Mouse (Mus musculus) thymus, postnatal 0 days (tissue): ENCODE results near the gene Prkag2. TPM values are rescaled to one million over a fixed set of nuclear protein-coding genes. Genes with fewer than 3 reads are reported as not detected.

Source experiments
- DNase-seq: peaks from one replicate; pipeline ENCODE4 v3.0.0-alpha.2; 2015; ENCODE audit warnings: low spot score
- polyA plus RNA-seq: library from polyadenylated mRNA; unstranded; fragments of >200 nt; fragmentation: Nextera tagmentation; extraction: Ambion mirVana; gene quantifications from 2 replicates; pipeline ENCODE4 v1.2.1, GENCODE M21; 2015

Prkag2 gene
- 31.2 and 34.9 TPM in 2 replicates for polyA plus RNA-seq

DNA sequence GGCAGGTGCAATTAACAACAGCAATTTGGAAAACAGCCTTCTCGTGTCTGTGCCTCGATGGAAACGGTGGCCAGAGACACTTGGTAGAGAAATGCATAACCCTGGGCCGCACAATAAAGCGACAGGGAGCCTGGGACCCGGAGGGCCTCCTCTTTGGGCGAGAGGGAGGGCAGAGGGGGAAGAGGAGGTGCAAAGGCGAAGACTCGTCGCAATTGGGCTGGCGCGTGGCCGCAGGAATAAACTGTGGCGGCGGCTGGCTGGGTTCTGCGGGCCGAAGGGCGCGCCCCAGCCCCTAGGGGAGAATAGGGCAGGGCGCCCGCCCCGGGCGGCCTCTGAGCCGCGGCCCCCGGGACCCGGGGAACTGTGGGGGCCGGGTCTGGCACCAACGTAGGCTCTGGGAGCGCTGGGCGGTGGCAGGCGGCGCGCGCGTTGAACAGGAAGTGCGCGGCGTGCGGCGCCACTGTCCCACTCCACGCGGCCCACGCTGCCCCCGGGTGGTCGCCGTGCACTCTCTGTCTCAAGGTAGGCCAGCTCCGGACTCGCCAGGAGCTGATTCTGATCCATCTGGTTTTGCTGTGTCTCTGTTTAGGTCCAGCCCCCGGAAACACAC, at the start of gene Prkag2:
TSS of gene Prkag2 (minus strand) at position 127 of the 610 bp plus-strand sequence.
- peak; percentile 48 for DNase-seq

DNA sequence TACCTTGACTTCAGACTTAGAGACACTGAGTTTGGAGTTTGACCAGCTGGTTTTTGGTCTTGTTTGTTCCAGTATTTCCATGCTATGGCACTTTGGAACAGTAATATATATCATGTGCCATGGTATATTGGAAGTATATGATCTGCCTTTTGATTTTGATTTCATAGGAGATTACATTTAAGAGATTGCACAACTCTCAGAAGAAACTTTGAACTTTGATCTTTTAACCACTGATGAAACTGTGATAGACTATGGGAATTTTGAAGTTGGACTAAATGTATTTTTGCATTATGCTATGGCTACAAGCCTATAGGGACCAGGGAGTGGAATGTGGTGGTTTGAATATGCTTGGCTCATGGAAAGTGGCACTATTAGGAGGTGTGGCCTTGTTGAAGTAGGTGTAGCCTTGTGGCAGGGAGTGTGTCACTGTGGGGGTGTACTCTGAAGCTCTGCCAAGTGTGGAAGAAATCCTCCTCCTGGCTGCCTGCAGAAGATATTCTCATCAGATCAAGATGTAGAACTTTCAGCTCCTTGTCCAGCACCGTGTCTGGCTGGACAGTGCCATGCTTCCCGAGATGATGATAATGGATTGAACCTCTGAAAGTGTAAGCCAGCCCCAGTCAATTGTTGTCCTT, 49.0 kb upstream of the Prkag2 start:
- no peak for DNase-seq

DNA sequence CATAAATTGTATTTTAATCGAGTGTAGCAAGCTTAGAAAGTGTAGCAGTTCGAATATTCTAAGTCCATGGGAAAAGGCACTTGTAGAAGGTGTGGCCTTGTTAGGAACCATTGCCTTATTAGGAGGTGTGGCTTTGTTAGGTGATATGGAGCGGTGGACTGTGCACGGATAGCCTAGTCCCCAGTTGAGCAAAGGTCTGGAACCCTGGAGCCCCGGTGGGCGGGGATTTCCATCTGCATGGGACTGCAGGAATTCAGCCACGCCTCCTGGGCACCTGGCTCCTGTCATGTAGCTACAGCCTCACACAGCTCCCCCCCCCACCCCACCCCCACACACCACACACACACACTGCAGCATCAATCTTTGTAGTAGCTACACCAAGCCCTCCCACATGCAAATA, 46.3 kb upstream of the Prkag2 start:
- DNase-seq, result no peak

DNA sequence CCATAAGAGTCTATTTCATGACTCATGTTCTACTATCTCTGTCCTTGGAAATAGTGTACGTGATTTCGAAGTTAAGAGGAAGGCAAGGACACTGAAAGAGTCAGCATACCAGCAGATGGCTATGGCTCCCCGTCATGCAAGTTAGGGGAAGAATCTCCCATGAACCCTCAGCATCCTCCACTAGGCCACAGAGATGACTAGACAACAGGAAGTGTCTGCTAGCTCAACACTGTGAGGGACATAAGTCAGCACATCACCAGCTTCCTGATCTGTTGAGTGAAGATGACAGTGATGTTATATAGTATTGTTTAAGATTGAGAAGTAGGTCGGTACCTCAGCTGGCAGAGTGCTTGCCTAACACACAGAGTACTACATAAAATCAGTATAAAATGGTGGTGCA, 27.4 kb upstream of the Prkag2 start:
- peak; percentile 8 for DNase-seq

DNA sequence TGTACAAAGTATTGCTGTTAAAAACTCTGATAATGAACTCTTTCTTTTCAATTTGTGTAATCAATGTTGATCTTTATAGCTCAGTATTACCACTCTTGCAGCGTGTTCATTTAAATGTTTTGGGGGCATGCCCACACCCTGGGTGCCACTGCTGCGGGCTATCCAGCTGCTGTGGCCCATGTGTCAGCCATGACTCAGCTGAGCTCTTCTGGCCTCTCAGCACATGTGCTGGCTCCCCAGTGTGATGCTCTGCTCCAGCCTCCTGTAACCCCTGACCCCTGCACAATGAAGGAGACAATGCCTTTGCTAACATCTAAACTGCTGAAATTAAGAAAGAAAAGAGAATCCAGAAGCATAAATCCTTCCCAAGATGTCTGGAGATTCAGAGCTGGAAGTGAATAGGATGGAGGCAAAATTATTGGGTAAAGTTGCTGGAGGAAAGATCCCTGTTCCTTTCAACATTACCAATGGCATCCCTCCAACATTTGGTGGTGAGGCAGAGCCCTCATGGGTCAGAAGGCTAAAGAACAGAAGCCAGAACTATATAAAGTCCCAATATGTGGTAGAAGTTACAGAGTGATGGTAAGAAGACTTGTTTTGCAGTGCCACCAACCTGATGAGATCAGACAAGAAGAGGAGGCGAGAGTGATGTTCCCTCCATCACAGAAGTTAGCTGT, 25.6 kb upstream of the Prkag2 start:
- no peak for DNase-seq

DNA sequence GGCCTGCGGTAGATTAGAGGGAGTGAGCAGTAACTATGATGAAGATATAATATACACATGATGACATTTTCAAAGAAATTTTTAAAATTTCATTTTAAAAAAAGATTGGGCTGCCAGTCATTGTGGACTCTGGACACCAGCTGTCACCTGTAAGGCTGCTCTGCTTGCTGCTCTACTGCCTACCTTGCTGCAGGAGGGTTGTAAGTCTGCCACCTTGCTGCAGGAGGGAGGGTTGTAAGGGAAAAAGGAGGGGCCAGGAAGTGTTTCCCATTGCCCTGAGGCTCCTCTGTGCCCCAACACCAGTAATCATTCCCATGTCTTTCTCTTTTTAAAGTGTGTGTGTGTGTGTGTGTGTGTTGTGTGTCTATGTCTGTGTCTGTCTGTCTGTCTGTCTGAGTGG, 22.1 kb upstream of the Prkag2 start:
- no peak for DNase-seq

DNA sequence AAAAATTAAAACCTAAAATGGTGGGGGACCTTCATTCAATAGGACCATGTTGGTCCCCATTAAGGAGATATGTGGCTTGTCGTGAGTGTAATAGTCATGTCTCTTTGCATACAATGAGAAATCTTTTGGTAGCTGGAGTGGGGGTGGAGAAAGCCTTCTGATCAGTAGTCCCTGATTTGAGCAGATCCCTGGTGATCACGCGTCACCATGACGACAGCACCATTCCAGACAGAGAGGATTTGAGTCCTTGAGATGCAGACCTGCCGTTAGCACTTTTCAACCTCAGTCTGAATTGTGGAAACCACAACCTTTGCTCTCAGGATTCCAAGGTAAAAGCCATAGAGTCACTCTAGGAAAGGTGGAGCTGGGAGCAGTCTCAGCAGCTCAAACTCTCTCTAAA, 18.7 kb upstream of the Prkag2 start:
- no peak for DNase-seq

DNA sequence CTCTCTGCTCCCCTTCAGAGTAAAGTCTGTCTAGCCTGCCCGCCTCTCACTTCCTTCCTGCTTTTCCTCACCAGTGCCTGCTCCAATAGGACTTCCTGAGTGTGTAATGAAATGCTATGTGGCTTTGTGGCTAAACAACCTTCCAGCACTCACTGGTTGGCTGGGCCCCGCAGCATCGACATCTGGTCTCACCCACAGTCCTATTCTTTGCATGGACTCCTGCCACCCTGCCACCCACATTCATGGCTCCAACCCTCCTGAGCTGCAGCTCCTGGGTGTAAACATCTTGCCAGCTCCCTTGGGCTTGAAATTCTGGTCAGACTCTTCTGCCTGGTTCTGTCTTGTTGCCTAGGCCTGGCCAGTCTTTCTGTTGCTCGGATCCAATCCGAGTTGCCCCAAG, 15.6 kb upstream of the Prkag2 start:
- no peak for DNase-seq

DNA sequence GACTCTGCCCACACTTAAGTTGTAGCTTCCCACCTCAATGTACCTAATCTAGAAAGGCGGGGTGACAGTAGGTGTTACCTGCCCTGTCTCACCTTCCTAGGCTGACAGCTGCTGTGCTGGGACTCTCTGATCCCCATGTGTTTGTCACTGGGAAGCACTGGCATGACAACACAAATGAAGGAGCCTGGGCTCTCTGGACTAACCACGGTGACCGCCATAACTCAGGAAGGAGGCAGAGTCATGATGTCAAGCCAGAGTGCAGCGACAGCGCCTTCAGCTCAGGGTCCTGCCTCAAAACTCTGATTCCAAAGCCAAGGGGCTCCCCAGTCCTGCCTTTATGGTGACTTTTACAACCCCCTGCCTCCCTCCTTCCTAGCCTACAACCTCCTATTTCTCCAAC, 14.8 kb upstream of the Prkag2 start:
- no peak for DNase-seq

DNA sequence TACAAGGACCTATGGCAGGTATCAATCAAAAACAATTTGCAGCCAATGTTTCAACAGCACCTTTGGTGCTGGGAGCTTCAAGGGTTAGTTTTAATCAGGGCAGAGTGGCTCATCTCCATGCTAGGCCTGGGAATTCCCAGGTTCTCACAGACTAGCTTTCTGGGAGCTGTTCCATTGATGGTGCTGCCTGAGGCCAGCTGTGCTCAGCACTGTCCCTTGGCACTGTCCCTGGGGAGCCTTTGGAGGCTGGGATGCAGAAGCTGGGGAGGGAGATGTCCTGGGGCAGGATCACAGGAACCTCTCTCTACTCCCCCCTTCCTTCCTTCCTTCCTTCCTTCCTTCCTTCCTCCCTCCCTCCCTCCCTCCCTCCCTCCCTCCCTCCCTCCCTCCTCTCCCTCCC, 13.7 kb upstream of the Prkag2 start:
- no peak for DNase-seq

DNA sequence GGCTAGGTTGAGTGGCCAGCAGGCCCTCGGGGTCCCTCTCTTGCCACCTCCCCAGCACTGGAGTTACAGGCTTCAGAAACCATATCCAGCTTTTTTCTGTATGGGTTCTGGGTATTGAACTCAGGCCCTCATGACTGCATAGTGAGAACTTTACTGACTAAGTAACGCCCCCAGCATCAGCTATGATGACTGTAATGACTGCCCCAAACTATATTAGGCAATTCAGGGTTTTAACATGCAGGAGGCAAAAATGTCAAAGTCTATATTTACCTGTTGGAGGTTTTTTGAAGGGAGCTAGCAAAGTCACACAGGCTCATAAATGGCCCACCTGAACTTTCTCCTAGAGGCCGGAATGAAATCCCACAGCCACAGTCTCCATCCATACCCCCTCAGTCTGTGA, 9.9 kb upstream of the Prkag2 start:
- DNase-seq, result no peak

DNA sequence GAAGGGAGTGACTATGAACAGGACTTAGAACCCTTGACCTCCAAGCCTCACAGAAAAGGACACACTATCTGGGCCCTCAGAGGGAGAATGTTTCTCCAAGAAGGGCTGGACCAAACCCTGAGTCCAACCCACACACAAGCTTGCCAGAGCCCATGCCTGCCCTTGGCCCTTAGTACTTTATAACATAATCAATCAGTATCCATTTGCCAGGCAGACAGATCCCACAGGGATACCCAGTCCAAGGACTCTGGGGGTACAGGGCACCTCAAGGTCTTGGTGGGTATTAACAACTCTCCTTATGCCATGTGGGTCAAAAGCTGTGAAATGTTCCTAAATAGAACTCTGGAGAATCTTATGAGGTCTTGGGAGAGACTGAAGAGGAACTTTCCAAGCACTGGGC, 5.3 kb upstream of the Prkag2 start:
- no peak for DNase-seq

DNA sequence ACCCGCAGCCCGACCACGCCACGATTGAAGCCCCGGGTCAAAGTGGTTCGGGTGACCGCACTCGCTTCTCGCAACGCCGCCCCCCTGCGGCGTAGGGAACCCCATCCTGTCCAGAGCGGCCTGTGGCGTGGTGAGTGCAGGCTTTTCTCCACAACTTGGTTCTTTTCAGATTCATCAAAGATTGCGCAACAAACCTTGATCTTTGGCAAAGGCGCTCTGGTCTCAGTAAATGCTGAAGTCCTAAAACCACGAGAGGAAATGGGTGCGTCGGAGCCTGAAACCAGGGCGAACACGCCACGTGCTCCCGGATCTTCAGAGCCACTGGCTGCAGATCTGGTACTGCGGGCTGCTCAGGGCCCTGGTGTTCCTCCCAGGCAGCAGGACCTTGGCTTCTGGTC, 683 bp upstream of the Prkag2 start:
- peak; percentile 37 for DNase-seq

DNA sequence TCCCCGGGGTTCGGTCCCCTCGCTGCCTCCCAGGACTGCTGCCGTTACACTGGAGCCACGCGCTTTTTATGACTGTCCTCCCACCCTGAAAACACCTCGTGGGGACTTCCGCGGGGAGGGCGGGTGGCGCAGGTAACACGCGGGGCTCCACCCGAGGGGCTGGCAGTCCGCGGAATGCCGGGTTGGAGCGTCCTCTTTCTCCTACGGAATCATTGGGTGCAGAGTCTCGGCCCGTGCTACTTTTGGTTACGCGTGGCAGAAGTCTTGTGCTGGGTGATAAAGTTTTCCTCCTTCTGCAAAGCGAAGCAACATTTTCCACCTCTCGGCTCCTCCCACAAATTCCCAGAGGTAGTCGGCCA, 306 bp downstream of the Prkag2 start:
- DNase-seq, result no peak

DNA sequence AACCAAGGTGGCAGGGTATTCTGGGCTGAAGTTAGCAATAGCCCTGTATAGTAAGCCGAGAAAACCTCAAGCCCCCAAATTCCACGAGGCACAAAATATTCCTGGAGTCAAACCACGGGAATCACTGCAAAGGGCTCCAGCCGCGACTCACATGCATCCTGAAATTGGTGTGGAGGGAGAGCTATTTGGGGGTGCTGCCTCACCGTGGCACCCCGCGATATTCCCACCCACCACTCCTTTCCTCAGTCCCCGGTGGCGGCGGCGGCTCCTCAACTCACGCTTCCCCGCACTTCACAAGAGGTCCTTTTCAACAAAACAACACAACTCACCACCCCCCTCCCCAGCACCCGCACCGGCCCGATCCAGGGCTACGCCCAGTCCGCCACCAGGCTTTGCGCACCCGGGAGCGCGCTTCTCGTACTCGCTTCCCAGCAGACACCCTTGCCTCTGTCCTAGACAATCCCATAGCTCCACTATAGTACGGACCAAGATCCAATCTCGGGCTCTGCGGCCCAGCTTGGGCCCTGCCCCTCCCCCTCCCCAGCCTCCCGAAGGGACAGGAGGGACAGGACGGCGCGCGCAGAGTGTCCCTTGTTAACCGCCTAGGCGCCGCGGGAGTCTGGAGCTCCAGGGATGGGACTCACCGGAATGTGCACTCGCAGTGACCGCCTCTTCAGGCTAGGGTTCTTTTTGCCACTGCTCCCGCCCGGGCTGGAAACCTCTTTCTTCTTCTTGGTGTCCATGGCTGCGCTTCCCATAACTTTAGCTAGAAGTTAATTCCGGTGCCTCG, 880 bp downstream of the Prkag2 start:
- no peak for DNase-seq

DNA sequence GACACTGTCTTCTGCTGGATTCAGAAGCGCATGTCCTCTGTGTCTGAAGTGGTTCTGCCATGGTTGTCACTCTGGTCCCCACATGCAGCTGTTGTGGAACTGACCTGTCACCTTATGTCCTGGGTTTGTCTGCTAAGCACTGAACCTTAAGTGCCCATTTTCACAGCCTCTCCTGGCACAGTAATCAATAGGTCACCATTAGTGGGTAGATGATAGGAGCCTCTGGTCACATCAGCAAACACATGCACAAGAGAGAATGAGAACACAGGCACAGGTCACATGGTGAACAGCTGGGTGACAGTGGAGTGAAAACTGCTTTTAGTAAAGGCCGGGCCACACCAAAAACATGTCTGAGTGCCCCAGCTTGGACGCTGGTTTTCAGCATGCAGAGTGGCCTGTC, 2.6 kb downstream of the Prkag2 start:
- DNase-seq, result no peak

DNA sequence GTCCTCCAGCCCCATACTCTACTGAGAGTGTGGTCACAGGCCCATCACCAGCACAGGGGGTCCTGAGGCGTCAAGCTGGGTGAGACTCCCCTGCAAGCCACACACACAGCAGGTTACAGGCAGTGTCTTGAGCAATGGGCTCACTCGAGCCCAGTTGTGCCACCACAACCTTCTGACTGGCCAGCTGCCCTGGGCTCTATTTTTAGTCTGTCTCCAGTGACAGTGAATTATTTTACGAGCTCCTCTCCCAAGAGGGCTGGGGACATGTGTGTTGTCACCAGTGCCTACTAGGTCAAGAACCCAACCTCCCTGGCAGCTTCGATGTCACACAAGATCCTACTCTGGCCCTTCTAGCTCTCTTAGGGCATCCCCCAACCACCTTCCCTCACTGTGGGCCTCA, 4.0 kb downstream of the Prkag2 start:
- no peak for DNase-seq

DNA sequence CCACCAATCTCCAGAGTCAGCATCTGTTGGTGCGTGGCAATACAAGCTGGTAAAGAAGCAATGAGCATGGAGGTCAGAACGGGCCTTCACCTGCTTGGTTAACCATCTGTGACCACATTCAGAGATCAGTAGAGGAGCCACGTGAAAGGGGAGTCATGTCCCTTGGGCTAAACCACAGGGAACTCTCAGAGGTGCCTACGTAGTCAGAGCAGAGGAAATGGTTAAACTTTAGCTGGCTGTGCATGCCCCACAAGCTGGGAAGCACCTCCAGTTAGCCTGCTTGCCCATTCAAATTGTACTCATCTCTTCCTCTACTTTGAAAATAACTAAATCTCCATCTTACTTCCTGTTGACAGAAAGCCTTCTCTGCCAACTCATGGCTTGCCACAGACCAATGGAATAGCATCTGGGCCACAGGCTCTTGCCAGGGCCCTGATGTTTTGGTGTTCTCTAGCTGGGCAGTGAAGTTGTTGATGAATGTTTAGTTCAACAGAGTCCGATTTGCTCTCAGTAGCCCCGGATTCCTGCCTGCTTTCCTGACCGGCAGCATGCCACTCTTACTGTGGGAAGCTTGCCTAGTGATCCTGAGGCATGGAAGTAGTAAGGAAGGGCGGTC, 7.7 kb downstream of the Prkag2 start:
- DNase-seq, result peak; percentile 18

DNA sequence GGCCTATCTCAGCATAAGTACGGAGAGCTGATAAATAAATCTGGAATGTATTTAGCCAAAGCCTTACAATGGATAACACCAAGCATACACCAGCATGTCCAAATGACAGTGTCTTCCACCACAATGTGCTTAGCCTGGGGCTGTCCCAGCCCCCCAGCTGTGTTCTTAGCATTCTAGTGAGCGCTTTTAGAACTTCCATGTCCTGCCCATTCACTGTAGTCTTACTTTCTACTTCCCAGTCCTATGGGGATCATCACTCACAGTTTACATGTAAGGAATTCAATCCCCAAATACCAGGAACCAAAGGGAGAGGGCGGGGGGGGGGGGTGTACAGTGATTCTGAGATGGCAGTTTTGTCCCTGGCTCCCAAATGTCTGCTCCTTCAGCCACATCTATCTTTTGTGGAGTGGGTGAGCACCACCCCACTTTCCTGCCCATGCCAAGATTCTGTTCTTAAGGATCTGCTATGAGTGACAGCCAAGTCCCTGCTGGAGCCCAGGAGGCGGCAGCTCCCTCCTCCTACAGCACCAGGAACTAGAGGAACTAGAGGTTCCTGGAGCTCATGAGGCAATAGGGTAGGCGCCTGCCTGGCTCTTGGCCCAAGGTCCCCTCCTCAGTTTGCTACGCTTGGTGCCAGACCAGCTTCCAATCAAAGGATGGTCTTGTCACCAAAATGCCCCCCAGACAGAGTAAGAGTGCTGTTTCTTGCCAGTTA, 11.0 kb downstream of the Prkag2 start:
- no peak for DNase-seq

DNA sequence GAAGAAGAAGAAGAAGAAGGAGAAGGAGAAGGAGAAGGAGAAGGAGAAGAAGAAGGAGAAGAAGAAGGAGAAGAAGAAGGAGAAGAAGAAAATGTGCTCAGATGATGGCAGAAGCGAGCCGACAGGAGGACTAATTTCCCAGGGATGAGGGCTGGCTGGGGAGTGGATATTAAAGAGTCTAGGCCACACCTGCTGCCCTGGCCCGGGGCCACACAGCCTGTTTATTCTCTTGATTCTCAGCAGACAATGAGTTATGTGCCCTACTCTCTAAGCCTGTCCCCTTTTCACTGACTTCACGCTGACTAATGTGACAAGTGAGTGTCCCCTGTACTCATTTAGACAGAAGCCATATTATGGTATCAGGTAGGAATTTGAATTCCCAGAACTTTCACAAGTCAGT, 11.8 kb downstream of the Prkag2 start:
- no peak for DNase-seq

DNA sequence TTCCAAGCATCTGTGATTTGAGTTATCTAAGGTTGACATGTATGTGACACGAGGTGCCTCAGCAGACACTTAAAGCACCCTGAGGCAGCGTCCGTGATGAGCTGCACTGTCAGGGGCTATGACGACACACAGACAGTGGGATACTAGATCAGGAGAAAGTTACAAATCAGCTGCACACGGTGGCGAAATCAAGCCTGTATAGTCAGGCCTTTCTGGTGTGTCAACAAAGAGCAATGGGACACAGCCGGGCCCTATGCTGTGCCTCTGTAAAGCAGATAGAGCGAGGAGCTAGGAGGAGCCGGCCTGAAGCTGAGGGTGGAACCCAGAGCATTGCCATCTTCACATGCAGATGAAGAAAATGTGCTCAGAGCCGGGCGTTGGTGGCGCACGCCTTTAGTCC, 12.3 kb downstream of the Prkag2 start:
- no peak for DNase-seq
